Mouse (Mus musculus) stomach, postnatal 0 days (tissue): ENCODE data around the gene Clrn1. TPM values are rescaled to one million over a fixed set of nuclear protein-coding genes. Genes with fewer than 3 reads are reported as not detected.

Source experiments
- ATAC-seq: fragments of 200-750 bp; cut with Nextera tagmentation; 2 replicates; pipeline ENCODE4 v1.8.0; 2017; ENCODE audit not compliant: low FRiP score, low TSS enrichment
- DNase-seq: peaks from one replicate; pipeline ENCODE4 v3.0.0-alpha.2; 2016; ENCODE audit warnings: low spot score
- H3K27ac ChIP-seq: fragments of 300-500 bp; sonication (generic); replicated peaks from 2 replicates; pipeline ENCODE4 v1.5.1; 2014; ENCODE audit warnings: mild to moderate bottlenecking, control low read depth
- H3K27me3 ChIP-seq: fragments of 300-500 bp; sonication (generic); 2 replicates; pipeline ENCODE4 v1.6.1; 2014; ENCODE audit warnings: low read length; ENCODE audit not compliant: control insufficient read depth, insufficient read depth
- H3K36me3 ChIP-seq: fragments of 300-500 bp; sonication (generic); 2 replicates; pipeline ENCODE4 v1.6.1; 2014; ENCODE audit warnings: low read length, mixed read lengths; ENCODE audit not compliant: control insufficient read depth, insufficient read depth
- H3K4me1 ChIP-seq: fragments of 300-500 bp; sonication (generic); replicated peaks from 2 replicates; pipeline ENCODE4 v1.6.1; 2014; ENCODE audit warnings: antibody characterized with exemption; ENCODE audit not compliant: control insufficient read depth, insufficient read depth
- H3K4me2 ChIP-seq: fragments of 300-500 bp; sonication (generic); replicated peaks from 2 replicates; pipeline ENCODE4 v1.6.1; 2014; ENCODE audit warnings: low read depth, mild to moderate bottlenecking, control low read depth, moderate library complexity
- H3K4me3 ChIP-seq: fragments of 300-500 bp; sonication (generic); 2 replicates; pipeline ENCODE4 v1.5.1; 2014; ENCODE audit warnings: low read depth, low read length, control low read depth
- H3K9ac ChIP-seq: fragments of 300-500 bp; sonication (generic); 2 replicates; pipeline ENCODE4 v1.6.1; 2014; ENCODE audit warnings: mild to moderate bottlenecking, low read length, control low read depth, mixed read lengths
- H3K9me3 ChIP-seq: fragments of 300-500 bp; sonication (generic); 2 replicates; pipeline ENCODE4 v1.6.1; 2016; ENCODE audit warnings: low read length; ENCODE audit not compliant: control insufficient read depth
- CTCF ChIP-seq: IDR thresholded peaks from 2 replicates; pipeline ENCODE4 v1.5.1; 2016; ENCODE audit warnings: antibody characterized with exemption, low read depth, mild to moderate bottlenecking, moderate library complexity
- EP300 ChIP-seq: optimal IDR thresholded peaks from 2 replicates; pipeline ENCODE3; 2016; ENCODE audit warnings: antibody characterized with exemption
- WGBS: fragments of 180-500 bp; shearing (Covaris S2); extraction: QIAGEN DNeasy Blood & Tissue Kit; methylation state at CpG from one replicate; pipeline ENCODE4 v1.1.7; 2014; 5-methylcytosine and 5-hydroxymethylcytosine counted together
- polyA plus RNA-seq: library from polyadenylated mRNA; unstranded; fragments of >200 nt; fragmentation: Nextera tagmentation; extraction: Ambion mirVana; gene quantifications from 2 replicates; pipeline ENCODE4 v1.2.1, GENCODE M21; 2015

Gene Clrn1
- polyA plus RNA-seq, 1 experiment from 2014 or later = not detected

DNA sequence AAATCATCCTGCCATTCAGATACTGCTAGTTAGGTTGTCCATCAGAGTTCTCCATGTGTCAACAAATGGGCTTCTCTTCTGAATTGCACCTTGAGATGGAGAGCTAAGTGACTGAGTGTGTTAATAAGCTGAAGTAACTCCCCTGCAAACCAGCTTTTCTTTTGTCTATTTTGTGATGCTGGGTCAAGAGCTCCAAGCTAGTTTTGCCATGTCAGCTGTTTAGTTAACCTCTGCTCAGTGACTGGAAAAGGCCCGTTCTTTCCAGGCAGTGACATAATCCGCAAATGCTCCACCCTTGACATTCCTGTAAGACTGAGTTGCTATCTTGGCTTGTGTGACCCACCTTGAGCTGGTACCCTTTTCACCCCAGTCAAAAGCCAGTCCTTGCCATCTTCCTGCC lies 22.2 kb downstream of the Clrn1 start:
- no peaks in the 10 kb centered on the region for H3K36me3 ChIP-seq
- no peak for DNase-seq
- TF ChIP-seq CTCF (no peak), EP300 (no peak)
- WGBS = 45% methylated on average over 2 of the region's 2 CpGs
- ATAC-seq = no peak
- H3K9me3 ChIP-seq = no peaks in the 10 kb centered on the region
- H3K9ac ChIP-seq = no peak overlapping the region
- H3K4me3 ChIP-seq = no peak overlapping the region
- H3K27me3 ChIP-seq = no peaks in the 10 kb centered on the region
- H3K4me2 ChIP-seq = no peak overlapping the region
- H3K4me1 ChIP-seq = no peaks in the 10 kb centered on the region
- H3K27ac ChIP-seq = no peak overlapping the region

DNA sequence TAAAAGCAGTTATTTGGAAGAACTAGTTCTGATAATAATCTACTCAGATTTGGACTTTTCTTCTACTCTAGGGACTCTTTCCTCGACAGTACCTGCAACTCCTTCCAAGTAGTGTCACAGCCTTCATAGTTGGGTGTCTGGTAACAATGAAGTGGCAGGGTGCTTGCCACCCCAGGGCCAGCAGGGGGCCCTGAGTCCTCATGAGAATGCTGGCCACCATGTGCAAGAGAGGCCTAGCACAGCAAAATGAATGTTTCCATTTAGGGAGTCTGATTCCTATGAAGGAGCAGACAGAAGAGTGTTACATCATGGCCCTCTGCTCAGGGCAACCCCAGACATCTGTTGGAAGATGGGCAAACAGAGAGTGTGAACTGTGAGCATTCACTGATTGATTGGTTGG lies 41.7 kb downstream of the Clrn1 start:
- TF ChIP-seq CTCF (peak; percentile 71), EP300 (no peak)

DNA sequence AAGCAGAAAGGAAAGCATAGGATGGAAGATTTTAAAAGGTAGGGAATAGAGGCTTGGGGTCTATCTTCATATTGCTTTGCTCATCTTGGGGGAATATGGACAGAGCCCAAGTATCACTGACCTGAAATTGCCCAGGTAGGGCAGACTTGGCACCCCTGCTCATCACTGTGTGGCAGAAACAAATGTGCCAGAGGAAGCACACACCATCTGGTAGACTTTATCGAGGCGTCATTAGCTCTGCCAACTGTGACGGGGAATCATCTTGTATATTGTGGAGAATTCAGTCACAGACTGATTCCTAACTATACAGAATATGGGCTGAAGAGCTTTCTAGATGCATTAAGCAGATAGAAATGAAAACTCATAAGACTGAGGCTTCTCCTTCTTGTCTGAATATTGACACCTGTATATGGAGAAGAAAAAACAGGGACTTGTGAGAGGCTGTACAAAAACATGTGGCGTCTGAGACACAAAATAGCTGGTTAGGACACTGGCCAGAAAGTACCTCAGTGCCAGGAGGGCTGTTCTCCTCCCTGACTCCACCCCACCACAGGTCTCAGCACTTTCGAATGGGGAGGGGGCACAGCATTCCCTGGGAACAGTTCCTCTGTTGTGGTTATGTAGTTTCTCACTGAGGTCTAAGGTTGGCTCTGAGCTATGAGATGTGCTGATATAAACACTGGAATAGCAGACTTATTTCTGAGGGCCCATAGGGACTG lies 51.5 kb downstream of the Clrn1 start:
- H3K27me3 ChIP-seq = no peaks in the 10 kb centered on the region
- no peak overlapping the region for H3K4me3 ChIP-seq
- H3K27ac ChIP-seq = no peak overlapping the region
- H3K9me3 ChIP-seq = no peaks in the 10 kb centered on the region
- no peaks in the 10 kb centered on the region for H3K4me1 ChIP-seq
- H3K36me3 ChIP-seq = no peaks in the 10 kb centered on the region
- TF ChIP-seq CTCF = no peak
- no peak overlapping the region for H3K4me2 ChIP-seq
- 82% methylated on average over 5 of the region's 5 CpGs for WGBS
- ATAC-seq = no peak
- no peak for DNase-seq
- H3K9ac ChIP-seq = no peak overlapping the region

More for the DNA sequence above, 41.7 kb downstream of the Clrn1 start:
- no peaks in the 10 kb centered on the region for H3K36me3 ChIP-seq
- ATAC-seq (no peak), DNase-seq (peak; percentile 35)
- H3K27me3 ChIP-seq = no peaks in the 10 kb centered on the region
- no peaks in the 10 kb centered on the region for H3K4me1 ChIP-seq
- no peaks in the 10 kb centered on the region for H3K9me3 ChIP-seq
- WGBS = 40% methylated on average over 1 of the region's 1 CpGs
- no peak overlapping the region for H3K4me3 ChIP-seq
- H3K4me2 ChIP-seq = no peak overlapping the region
- H3K27ac ChIP-seq = no peak overlapping the region
- no peak overlapping the region for H3K9ac ChIP-seq

DNA sequence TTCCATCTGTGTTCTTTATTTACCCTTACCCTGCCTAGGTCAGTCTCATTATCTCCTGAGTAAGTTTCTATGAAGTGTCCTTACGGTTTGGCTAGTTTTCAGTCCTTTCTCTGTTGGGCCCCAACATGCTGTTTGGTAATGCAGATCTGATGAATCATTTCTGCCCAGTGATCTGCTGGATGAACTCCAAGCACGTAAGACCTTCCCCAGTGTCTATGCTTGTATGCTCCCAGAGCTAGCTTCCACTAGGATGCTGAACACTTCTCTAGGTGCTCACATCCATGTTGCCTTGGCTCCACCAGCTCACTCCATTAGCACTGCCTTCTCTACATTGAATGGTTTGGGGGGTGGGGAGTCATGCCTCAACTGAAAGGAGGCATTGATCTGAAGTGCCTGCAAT lies 52.3 kb downstream of the Clrn1 start:
- no peak for ATAC-seq
- no peak overlapping the region for H3K9ac ChIP-seq
- 48% methylated on average over 2 of the region's 2 CpGs for WGBS

GRCm38 (mm10) chr3:58831586-58831985 lies 53.6 kb downstream of the Clrn1 start:
- TF ChIP-seq CTCF = no peak
- no peak for TF ChIP-seq EP300
- no peak overlapping the region for H3K9ac ChIP-seq
- no peaks in the 10 kb centered on the region for H3K4me1 ChIP-seq
- H3K4me2 ChIP-seq = no peak overlapping the region
- H3K27ac ChIP-seq = no peak overlapping the region
- H3K36me3 ChIP-seq = no peaks in the 10 kb centered on the region
- no peaks in the 10 kb centered on the region for H3K27me3 ChIP-seq
- no peak overlapping the region for H3K4me3 ChIP-seq
- no peak for DNase-seq
- 76% methylated on average over 5 of the region's 5 CpGs for WGBS
- no peak for ATAC-seq
- no peaks in the 10 kb centered on the region for H3K9me3 ChIP-seq

More for the DNA sequence above, 52.3 kb downstream of the Clrn1 start:
- Histone ChIP-seq H3K36me3 (no peaks in the 10 kb centered on the region), H3K4me1 (no peaks in the 10 kb centered on the region), H3K27ac (no peak overlapping the region), H3K4me2 (no peak overlapping the region), H3K9me3 (no peaks in the 10 kb centered on the region), H3K27me3 (no peaks in the 10 kb centered on the region), H3K4me3 (no peak overlapping the region)
- TF ChIP-seq CTCF = no peak
- TF ChIP-seq EP300 = no peak
- no peak for DNase-seq

- no peak for ATAC-seq
- 75% methylated on average over 1 of the region's 1 CpGs for WGBS
- no peak for DNase-seq
- Histone ChIP-seq H3K36me3 (no peaks in the 10 kb centered on the region), H3K27me3 (no peaks in the 10 kb centered on the region), H3K27ac (no peak overlapping the region), H3K4me2 (no peak overlapping the region), H3K4me3 (no peak overlapping the region), H3K9me3 (no peaks in the 10 kb centered on the region), H3K4me1 (no peaks in the 10 kb centered on the region), H3K9ac (no peak overlapping the region)
- TF ChIP-seq EP300 (no peak), CTCF (no peak)
Observed at GRCm38 (mm10) chr3:58829926-58830325, 55.2 kb downstream of the Clrn1 start.
